Mouse (Mus musculus) lung, adult 2 months (tissue): Measurements from ENCODE around the gene Pak1.

Experiments
- CTCF ChIP-seq: fragments of 200-500 bp; IDR thresholded peaks from 2 replicates; pipeline ENCODE4 v1.5.1; 2011; ENCODE audit warnings: mild to moderate bottlenecking, low read length, control low read depth; ENCODE audit not compliant: insufficient read depth
- POLR2A ChIP-seq: fragments of 200-500 bp; IDR thresholded peaks from 2 replicates; pipeline ENCODE4 v1.6.1; 2011; ENCODE audit warnings: low read depth, mild to moderate bottlenecking, control low read depth, low read length, borderline replicate concordance; ENCODE audit errors: extremely low read depth

DNA sequence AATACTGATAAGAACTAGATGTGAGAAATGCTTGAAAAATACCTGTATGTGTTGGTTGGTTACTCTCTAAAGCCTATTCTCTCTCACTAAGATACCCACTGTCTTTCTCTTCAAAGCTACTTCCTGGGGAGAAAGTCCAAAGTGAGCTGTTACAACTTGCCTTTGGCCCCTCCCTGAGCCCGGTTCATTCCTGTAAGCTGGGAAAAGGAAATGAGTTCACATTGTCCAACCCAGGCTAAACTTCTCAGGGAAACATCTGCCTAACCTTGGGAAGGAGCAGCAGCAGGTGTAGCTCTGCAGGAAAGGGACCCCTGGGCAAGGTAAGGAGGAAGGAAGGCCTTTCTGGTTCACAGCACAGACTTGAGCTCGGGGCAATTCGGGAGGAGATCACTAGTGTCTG lies 42.4 kb downstream of the Pak1 start:
- TF ChIP-seq CTCF (no peak), POLR2A (no peak)
